Mouse (Mus musculus) WW6 (cell line): Measurements from ENCODE around the gene Amigo2.

ENCODE experiments used
- DNase-seq: peaks from one replicate; pipeline ENCODE4 v3.0.0-alpha.2; 2013; ENCODE audit warnings: low read depth, low spot score

Gene Amigo2

GRCm38 (mm10) chr15:97246911-97247790 lies at the start of gene Amigo2, which contains the start of gene Pced1b:
Amigo2 (minus strand) TSS chr15:97247287.
Pced1b (plus strand) TSS chr15:97247107.
- DNase-seq, result no peak

- no peak for DNase-seq
Measured at GRCm38 (mm10) chr15:97291291-97292050, 44.4 kb upstream of the Amigo2 start.

- DNase-seq, result no peak
Measured at GRCm38 (mm10) chr15:97290351-97290750, 43.3 kb upstream of the Amigo2 start.

- DNase-seq, result no peak
Measured at GRCm38 (mm10) chr15:97289176-97289575, 42.1 kb upstream of the Amigo2 start.

GRCm38 (mm10) chr15:97288690-97289089 lies 41.6 kb upstream of the Amigo2 start:
- DNase-seq, result no peak

GRCm38 (mm10) chr15:97287436-97288143 lies 40.5 kb upstream of the Amigo2 start:
- DNase-seq, result no peak

- no peak for DNase-seq
Measured at GRCm38 (mm10) chr15:97286731-97287130, 39.6 kb upstream of the Amigo2 start.

GRCm38 (mm10) chr15:97285665-97286212 lies 38.7 kb upstream of the Amigo2 start:
- no peak for DNase-seq

- no peak for DNase-seq
Measured at GRCm38 (mm10) chr15:97284201-97284600, 37.1 kb upstream of the Amigo2 start.

GRCm38 (mm10) chr15:97282572-97282881 lies 35.4 kb upstream of the Amigo2 start:
- no peak for DNase-seq

- DNase-seq, result no peak
Measured at GRCm38 (mm10) chr15:97281712-97282571, 34.9 kb upstream of the Amigo2 start.

GRCm38 (mm10) chr15:97280776-97281175 lies 33.7 kb upstream of the Amigo2 start:
- DNase-seq, result no peak

- DNase-seq, result no peak
Measured at GRCm38 (mm10) chr15:97280131-97280530, 33.0 kb upstream of the Amigo2 start.

GRCm38 (mm10) chr15:97278340-97278948 lies 31.4 kb upstream of the Amigo2 start:
- DNase-seq, result no peak

- DNase-seq, result no peak
Measured at GRCm38 (mm10) chr15:97277328-97277727, 30.2 kb upstream of the Amigo2 start.

GRCm38 (mm10) chr15:97276660-97277153 lies 29.6 kb upstream of the Amigo2 start:
- no peak for DNase-seq

- no peak for DNase-seq
Measured at GRCm38 (mm10) chr15:97275626-97276395, 28.7 kb upstream of the Amigo2 start.

GRCm38 (mm10) chr15:97272831-97273230 lies 25.7 kb upstream of the Amigo2 start:
- DNase-seq, result no peak

- DNase-seq, result no peak
Measured at GRCm38 (mm10) chr15:97271985-97272697, 25.1 kb upstream of the Amigo2 start.
